Mouse (Mus musculus) liver, embryonic 15.5 days (tissue): ENCODE results near the gene Cryzl1. TPM values are rescaled to one million over a fixed set of nuclear protein-coding genes. Genes with fewer than 3 reads are reported as not detected.

Experiments used
- ATAC-seq: fragments of 200-750 bp; cut with Nextera tagmentation; 2 replicates; pipeline ENCODE4 v1.8.0; 2017; ENCODE audit warnings: moderate number of reproducible peaks, mild to moderate bottlenecking, moderate library complexity; ENCODE audit not compliant: insufficient read depth
- H3K27ac ChIP-seq: fragments of 300-500 bp; sonication (generic); replicated peaks from 2 replicates; pipeline ENCODE4 v1.5.1; 2015; ENCODE audit warnings: mild to moderate bottlenecking, inconsistent platforms
- H3K27me3 ChIP-seq: fragments of 300-500 bp; sonication (generic); 2 replicates; pipeline ENCODE4 v1.6.1; 2015; ENCODE audit warnings: mild to moderate bottlenecking, inconsistent platforms
- H3K36me3 ChIP-seq: fragments of 300-500 bp; sonication (generic); replicated peaks from 2 replicates; pipeline ENCODE4 v1.6.1; 2015; ENCODE audit warnings: moderate library complexity, mild to moderate bottlenecking, inconsistent platforms
- H3K4me1 ChIP-seq: fragments of 300-500 bp; sonication (generic); replicated peaks from 2 replicates; pipeline ENCODE4 v1.6.1; 2015; ENCODE audit warnings: inconsistent platforms
- H3K4me2 ChIP-seq: fragments of 300-500 bp; sonication (generic); 2 replicates; pipeline ENCODE4 v1.6.1; 2015; ENCODE audit warnings: moderate library complexity, mild to moderate bottlenecking, inconsistent platforms
- H3K4me3 ChIP-seq: fragments of 300-500 bp; sonication (generic); replicated peaks from 2 replicates; pipeline ENCODE4 v1.5.1; 2015; ENCODE audit warnings: mild to moderate bottlenecking, inconsistent platforms
- H3K9ac ChIP-seq: fragments of 300-500 bp; sonication (generic); 2 replicates; pipeline ENCODE4 v1.6.1; 2015; ENCODE audit warnings: moderate library complexity, mild to moderate bottlenecking, inconsistent platforms
- H3K9me3 ChIP-seq: fragments of 300-500 bp; sonication (generic); replicated peaks from 2 replicates; pipeline ENCODE4 v1.6.1; 2016; ENCODE audit warnings: inconsistent platforms
- WGBS: fragments of 180-500 bp; shearing (Covaris S2); methylation state at CpG from one replicate; pipeline ENCODE4 v1.1.7; 2015; ENCODE audit warnings: mixed read lengths; ENCODE audit not compliant: insufficient replicate concordance; 5-methylcytosine and 5-hydroxymethylcytosine counted together
- polyA plus RNA-seq: library from polyadenylated mRNA; unstranded; fragments of >200 nt; fragmentation: Nextera tagmentation; extraction: Ambion mirVana; gene quantifications from 2 replicates; pipeline ENCODE4 v1.2.1, GENCODE M21; 2015

Cryzl1 gene
- polyA plus RNA-seq, 1 experiment from 2014 or later: 33.5 TPM

- H3K27me3 ChIP-seq: peaks cover 47% of the 10 kb centered on the region
Observed at GRCm38 (mm10) chr16:91738505-91738904, 9.7 kb upstream of the Cryzl1 start.

GRCm38 (mm10) chr16:91736046-91736816 lies 7.5 kb upstream of the Cryzl1 start:
- H3K9ac ChIP-seq: no peak overlapping the region
- no peak for ATAC-seq
- H3K4me3 ChIP-seq: no peak overlapping the region
- H3K27me3 ChIP-seq: peaks cover 62% of the 10 kb centered on the region
- no peaks in the 10 kb centered on the region for H3K36me3 ChIP-seq
- H3K4me2 ChIP-seq: peak overlapping the region; percentile 10; the same call in 1 of the 2 replicates
- H3K27ac ChIP-seq: no peak overlapping the region; the same call in 1 of the 2 replicates
- peaks cover 51% of the 10 kb centered on the region for H3K4me1 ChIP-seq
- WGBS: 58% methylated on average over 7 of the region's 7 CpGs
- H3K9me3 ChIP-seq: no peaks in the 10 kb centered on the region

More at GRCm38 (mm10) chr16:91738505-91738904, 9.7 kb upstream of the Cryzl1 start:
- Histone ChIP-seq H3K36me3 (no peaks in the 10 kb centered on the region), H3K4me2 (no peak overlapping the region), H3K4me3 (no peak overlapping the region), H3K27ac (no peak overlapping the region), H3K9me3 (no peaks in the 10 kb centered on the region), H3K9ac (no peak overlapping the region), H3K4me1 (peaks cover 47% of the 10 kb centered on the region)
- WGBS: 65% methylated on average over 6 of the region's 6 CpGs
- ATAC-seq: no peak

- Histone ChIP-seq H3K4me1 (peaks cover 47% of the 10 kb centered on the region), H3K9ac (no peak overlapping the region), H3K36me3 (no peaks in the 10 kb centered on the region), H3K27ac (no peak overlapping the region), H3K4me3 (no peak overlapping the region), H3K27me3 (peaks cover 74% of the 10 kb centered on the region), H3K9me3 (no peaks in the 10 kb centered on the region), H3K4me2 (no peak overlapping the region)
- WGBS: 40% methylated on average over 5 of the region's 5 CpGs
- ATAC-seq: no peak
Observed at GRCm38 (mm10) chr16:91734771-91735170, 6.0 kb upstream of the Cryzl1 start.

GRCm38 (mm10) chr16:91732816-91733215 lies 4.0 kb upstream of the Cryzl1 start:
- H3K36me3 ChIP-seq: no peaks in the 10 kb centered on the region
- H3K27ac ChIP-seq: no peak overlapping the region
- no peaks in the 10 kb centered on the region for H3K9me3 ChIP-seq
- H3K9ac ChIP-seq: no peak overlapping the region
- ATAC-seq: no peak
- H3K4me1 ChIP-seq: peaks cover 51% of the 10 kb centered on the region
- 28% methylated on average over 2 of the region's 2 CpGs for WGBS
- H3K4me2 ChIP-seq: no peak overlapping the region
- H3K4me3 ChIP-seq: no peak overlapping the region
- H3K27me3 ChIP-seq: peaks cover 76% of the 10 kb centered on the region

GRCm38 (mm10) chr16:91730446-91730845 lies 1.7 kb upstream of the Cryzl1 start:
- Histone ChIP-seq H3K27me3 (peaks cover 60% of the 10 kb centered on the region), H3K4me3 (peak overlapping the region; percentile 68), H3K9me3 (no peaks in the 10 kb centered on the region), H3K4me2 (peak overlapping the region; percentile 99), H3K27ac (no peak overlapping the region), H3K36me3 (no peaks in the 10 kb centered on the region), H3K9ac (peak overlapping the region; percentile 60; the same call in 1 of the 2 replicates), H3K4me1 (peaks cover 54% of the 10 kb centered on the region)
- no peak for ATAC-seq
- 2% methylated on average over 11 of the region's 11 CpGs for WGBS

GRCm38 (mm10) chr16:91729821-91730441 lies 1.2 kb upstream of the Cryzl1 start:
- Histone ChIP-seq H3K4me1 (peaks cover 53% of the 10 kb centered on the region), H3K27me3 (peaks cover 55% of the 10 kb centered on the region), H3K4me3 (peak overlapping the region; percentile 68), H3K9ac (peak overlapping the region; percentile 60), H3K4me2 (peak overlapping the region; percentile 99), H3K36me3 (no peaks in the 10 kb centered on the region), H3K27ac (peak overlapping the region; percentile 64), H3K9me3 (no peaks in the 10 kb centered on the region)
- WGBS: under 1% methylated on average over 44 of the region's 44 CpGs
- no peak for ATAC-seq

GRCm38 (mm10) chr16:91729066-91729482 lies 299 bp upstream of the Cryzl1 start, which contains the start of gene Itsn1:
Itsn1 (plus strand) TSS chr16:91729281.
- Histone ChIP-seq H3K36me3 (no peaks in the 10 kb centered on the region), H3K9ac (peak within 1 kb of the TSS; percentile 70), H3K9me3 (no peaks in the 10 kb centered on the region), H3K4me1 (peaks cover 53% of the 10 kb centered on the region), H3K27ac (peak within 1 kb of the TSS; percentile 85), H3K27me3 (peaks cover 46% of the 10 kb centered on the region), H3K4me2 (peak within 1 kb of the TSS; percentile 99), H3K4me3 (peak within 1 kb of the TSS; percentile 68)
- peak; percentile 83 for ATAC-seq
- WGBS: under 1% methylated on average over 33 of the region's 33 CpGs

- Histone ChIP-seq H3K36me3 (no peaks in the 10 kb centered on the region), H3K9ac (peak overlapping the region; percentile 70; the same call in 1 of the 2 replicates), H3K9me3 (no peaks in the 10 kb centered on the region), H3K27ac (peak overlapping the region; percentile 85), H3K4me3 (peak overlapping the region; percentile 68), H3K27me3 (peaks cover 33% of the 10 kb centered on the region), H3K4me1 (peaks cover 53% of the 10 kb centered on the region), H3K4me2 (peak overlapping the region; percentile 99)
- WGBS: 76% methylated on average over 15 of the region's 15 CpGs
- no peak for ATAC-seq
Observed at GRCm38 (mm10) chr16:91727433-91727832, 1.3 kb downstream of the Cryzl1 start.

GRCm38 (mm10) chr16:91724247-91724646 lies 4.5 kb downstream of the Cryzl1 start:
- ATAC-seq: no peak
- Histone ChIP-seq H3K9ac (no peak overlapping the region), H3K27ac (no peak overlapping the region), H3K4me3 (no peak overlapping the region), H3K36me3 (peaks cover 18% of the 10 kb centered on the region), H3K4me2 (no peak overlapping the region), H3K27me3 (peaks cover 1% of the 10 kb centered on the region), H3K4me1 (peaks cover 42% of the 10 kb centered on the region), H3K9me3 (no peaks in the 10 kb centered on the region)
- 42% methylated on average over 3 of the region's 3 CpGs for WGBS

- peak; percentile 72 for ATAC-seq
- peak overlapping the region; percentile 97 for H3K27ac ChIP-seq
Observed at GRCm38 (mm10) chr16:91717399-91717798, 11.4 kb downstream of the Cryzl1 start.

GRCm38 (mm10) chr16:91716927-91717349 lies 11.8 kb downstream of the Cryzl1 start:
- H3K9me3 ChIP-seq: no peaks in the 10 kb centered on the region
- H3K36me3 ChIP-seq: peaks cover 64% of the 10 kb centered on the region
- H3K27ac ChIP-seq: peak overlapping the region; percentile 97

More at GRCm38 (mm10) chr16:91717399-91717798, 11.4 kb downstream of the Cryzl1 start:
- peaks cover 60% of the 10 kb centered on the region for H3K36me3 ChIP-seq
- 20% methylated on average over 4 of the region's 4 CpGs for WGBS
- peak overlapping the region; percentile 47 for H3K4me2 ChIP-seq
- peaks cover 28% of the 10 kb centered on the region for H3K4me1 ChIP-seq
- H3K9me3 ChIP-seq: no peaks in the 10 kb centered on the region
- H3K27me3 ChIP-seq: no peaks in the 10 kb centered on the region
- no peak overlapping the region for H3K4me3 ChIP-seq
- 0 out of 2 replicates have a peak overlapping the region, but pooled peaks have one; percentile 37 for H3K9ac ChIP-seq

More at GRCm38 (mm10) chr16:91716927-91717349, 11.8 kb downstream of the Cryzl1 start:
- Histone ChIP-seq H3K4me1 (peaks cover 28% of the 10 kb centered on the region), H3K27me3 (no peaks in the 10 kb centered on the region), H3K4me3 (no peak overlapping the region), H3K4me2 (peak overlapping the region; percentile 57), H3K9ac (peak overlapping the region; percentile 34; the same call in 1 of the 2 replicates)
- ATAC-seq: peak; percentile 99
- 22% methylated on average over 11 of the region's 11 CpGs for WGBS
